Mouse (Mus musculus) right cerebral cortex, postnatal 4 days (tissue): Measurements from ENCODE around the gene Srarp.

Source experiments
- DNase-seq: peaks from one replicate; pipeline ENCODE4 v3.0.0-alpha.2; 2022

The Srarp gene

GRCm38 (mm10) chr4:141387093-141387784 is 48.7 kb downstream of the Srarp start:
- DNase-seq, result peak; percentile 84

- DNase-seq, result no peak
Observed at GRCm38 (mm10) chr4:141386150-141386549, 49.8 kb downstream of the Srarp start.

- no peak for DNase-seq
Observed at GRCm38 (mm10) chr4:141385275-141385674, 50.6 kb downstream of the Srarp start.
